Mouse (Mus musculus): ENCODE data around the gene Ctla4. TPM values are rescaled to one million over a fixed set of nuclear protein-coding genes. Genes with fewer than 3 reads are reported as not detected.

The Ctla4 gene
- polyA plus RNA-seq, 1 experiment from 2014 or later, result not detected

GRCm38 (mm10) chr1:60904456-60904978 is 17.7 kb downstream of the Ctla4 start:
- Histone ChIP-seq H3K9ac (ENCODE audit: low read depth, low read length) (no peak overlapping the region), H3K9me3 (ENCODE audit: control insufficient read depth, low read length) (no peaks in the 10 kb centered on the region), H3K4me2 (replicated peaks; ENCODE audit: low read depth, low read length) (no peak overlapping the region), H3K27me3 (ENCODE audit: control insufficient read depth, insufficient read depth, low read length) (no peaks in the 10 kb centered on the region), H3K4me3 (ENCODE audit: low read length) (no peak overlapping the region), H3K36me3 (ENCODE audit: control insufficient read depth, insufficient read depth, low read length) (no peaks in the 10 kb centered on the region), H3K4me1 (ENCODE audit: control insufficient read depth, insufficient read depth, low read length) (no peaks in the 10 kb centered on the region), H3K27ac (ENCODE audit: low read depth, low read length) (no peak overlapping the region)
- WGBS, result 94% methylated on average over 2 of the region's 2 CpGs
- no peak for ATAC-seq (ENCODE audit: low FRiP score, low TSS enrichment)

GRCm38 (mm10) chr1:60907466-60907865 is 20.7 kb downstream of the Ctla4 start:
- Histone ChIP-seq H3K27ac (ENCODE audit: low read depth, low read length) (no peak overlapping the region), H3K36me3 (ENCODE audit: control insufficient read depth, insufficient read depth, low read length) (no peaks in the 10 kb centered on the region), H3K4me3 (ENCODE audit: low read length) (no peak overlapping the region), H3K27me3 (ENCODE audit: control insufficient read depth, insufficient read depth, low read length) (no peaks in the 10 kb centered on the region), H3K4me2 (replicated peaks; ENCODE audit: low read depth, low read length) (no peak overlapping the region), H3K9ac (ENCODE audit: low read depth, low read length) (no peak overlapping the region), H3K9me3 (ENCODE audit: control insufficient read depth, low read length) (no peaks in the 10 kb centered on the region), H3K4me1 (ENCODE audit: control insufficient read depth, insufficient read depth, low read length) (no peaks in the 10 kb centered on the region)
- 92% methylated on average over 3 of the region's 3 CpGs for WGBS
- ATAC-seq (ENCODE audit: low FRiP score, low TSS enrichment), result no peak

GRCm38 (mm10) chr1:60908751-60909161 is 22.0 kb downstream of the Ctla4 start:
- ATAC-seq (ENCODE audit: low FRiP score, low TSS enrichment), result no peak
- H3K27me3 ChIP-seq (ENCODE audit: control insufficient read depth, insufficient read depth, low read length), result no peaks in the 10 kb centered on the region

DNA sequence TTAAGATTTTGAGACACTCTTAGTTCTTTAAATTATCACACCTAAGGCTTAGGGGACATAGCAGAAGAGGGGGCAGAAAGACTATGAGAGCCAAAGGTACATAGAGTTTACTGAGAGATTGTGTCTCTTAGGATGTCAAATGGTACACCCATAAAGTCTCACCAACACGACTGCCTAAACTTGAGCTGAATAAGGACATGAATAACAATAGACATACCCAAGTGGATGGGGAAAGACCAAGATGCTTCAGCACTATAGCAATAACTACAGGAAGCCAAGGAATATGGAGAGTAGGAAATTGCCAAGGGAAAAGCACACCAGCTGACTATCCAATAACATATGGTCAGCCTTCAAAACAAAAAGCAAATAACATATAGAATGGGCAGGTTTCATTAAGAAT is 22.9 kb downstream of the Ctla4 start:
- Histone ChIP-seq H3K27ac (ENCODE audit: low read depth, low read length) (no peak overlapping the region), H3K9me3 (ENCODE audit: control insufficient read depth, low read length) (no peaks in the 10 kb centered on the region), H3K36me3 (ENCODE audit: control insufficient read depth, insufficient read depth, low read length) (no peaks in the 10 kb centered on the region), H3K4me2 (replicated peaks; ENCODE audit: low read depth, low read length) (no peak overlapping the region), H3K27me3 (ENCODE audit: control insufficient read depth, insufficient read depth, low read length) (no peaks in the 10 kb centered on the region), H3K9ac (ENCODE audit: low read depth, low read length) (no peak overlapping the region), H3K4me3 (ENCODE audit: low read length) (no peak overlapping the region), H3K4me1 (ENCODE audit: control insufficient read depth, insufficient read depth, low read length) (no peaks in the 10 kb centered on the region)
- no peak for ATAC-seq (ENCODE audit: low FRiP score, low TSS enrichment)
- 70% methylated on average over 1 of the region's 1 CpGs for WGBS

More at GRCm38 (mm10) chr1:60908751-60909161, 22.0 kb downstream of the Ctla4 start:
- Histone ChIP-seq H3K27ac (ENCODE audit: low read depth, low read length) (no peak overlapping the region), H3K4me2 (replicated peaks; ENCODE audit: low read depth, low read length) (no peak overlapping the region), H3K9ac (ENCODE audit: low read depth, low read length) (no peak overlapping the region), H3K9me3 (ENCODE audit: control insufficient read depth, low read length) (no peaks in the 10 kb centered on the region), H3K4me3 (ENCODE audit: low read length) (no peak overlapping the region), H3K4me1 (ENCODE audit: control insufficient read depth, insufficient read depth, low read length) (no peaks in the 10 kb centered on the region), H3K36me3 (ENCODE audit: control insufficient read depth, insufficient read depth, low read length) (no peaks in the 10 kb centered on the region)
- WGBS, result 87% methylated on average over 9 of the region's 9 CpGs

DNA sequence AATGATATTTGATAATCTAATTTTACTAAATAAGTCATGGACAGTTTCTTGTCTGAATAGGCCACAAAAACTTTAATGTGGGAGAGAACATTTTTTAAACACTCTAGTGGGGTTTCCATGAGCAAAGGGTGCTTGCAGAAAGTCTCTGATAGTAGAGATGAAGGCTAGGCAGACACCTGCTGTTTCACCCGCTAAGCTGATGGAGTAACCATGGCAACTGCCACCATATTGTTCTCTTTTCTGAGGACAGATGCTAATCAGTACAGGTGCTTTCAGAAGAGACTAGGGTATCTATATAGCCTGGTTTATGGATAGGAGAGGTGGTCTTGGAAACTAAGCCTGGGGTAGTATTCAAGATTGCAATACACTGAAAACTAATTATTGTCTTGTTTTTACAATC is 24.0 kb downstream of the Ctla4 start:
- H3K4me1 ChIP-seq (ENCODE audit: control insufficient read depth, insufficient read depth, low read length), result no peaks in the 10 kb centered on the region
- no peaks in the 10 kb centered on the region for H3K9me3 ChIP-seq (ENCODE audit: control insufficient read depth, low read length)
- 65% methylated on average over 1 of the region's 1 CpGs for WGBS
- no peaks in the 10 kb centered on the region for H3K27me3 ChIP-seq (ENCODE audit: control insufficient read depth, insufficient read depth, low read length)
- H3K4me3 ChIP-seq (ENCODE audit: low read length), result no peak overlapping the region
- ATAC-seq (ENCODE audit: low FRiP score, low TSS enrichment), result no peak
- no peaks in the 10 kb centered on the region for H3K36me3 ChIP-seq (ENCODE audit: control insufficient read depth, insufficient read depth, low read length)
- H3K27ac ChIP-seq (ENCODE audit: low read depth, low read length), result no peak overlapping the region
- no peak overlapping the region for H3K4me2 ChIP-seq (replicated peaks; ENCODE audit: low read depth, low read length)
- no peak overlapping the region for H3K9ac ChIP-seq (ENCODE audit: low read depth, low read length)

GRCm38 (mm10) chr1:60911631-60912030 is 24.8 kb downstream of the Ctla4 start:
- H3K36me3 ChIP-seq (ENCODE audit: control insufficient read depth, insufficient read depth, low read length), result no peaks in the 10 kb centered on the region
- H3K4me2 ChIP-seq (replicated peaks; ENCODE audit: low read depth, low read length), result no peak overlapping the region
- H3K9me3 ChIP-seq (ENCODE audit: control insufficient read depth, low read length), result no peaks in the 10 kb centered on the region
- no peak overlapping the region for H3K27ac ChIP-seq (ENCODE audit: low read depth, low read length)
- no peak overlapping the region for H3K9ac ChIP-seq (ENCODE audit: low read depth, low read length)
- ATAC-seq (ENCODE audit: low FRiP score, low TSS enrichment), result no peak
- 84% methylated on average over 3 of the region's 3 CpGs for WGBS
- H3K27me3 ChIP-seq (ENCODE audit: control insufficient read depth, insufficient read depth, low read length), result no peaks in the 10 kb centered on the region
- no peak overlapping the region for H3K4me3 ChIP-seq (ENCODE audit: low read length)
- H3K4me1 ChIP-seq (ENCODE audit: control insufficient read depth, insufficient read depth, low read length), result no peaks in the 10 kb centered on the region

DNA sequence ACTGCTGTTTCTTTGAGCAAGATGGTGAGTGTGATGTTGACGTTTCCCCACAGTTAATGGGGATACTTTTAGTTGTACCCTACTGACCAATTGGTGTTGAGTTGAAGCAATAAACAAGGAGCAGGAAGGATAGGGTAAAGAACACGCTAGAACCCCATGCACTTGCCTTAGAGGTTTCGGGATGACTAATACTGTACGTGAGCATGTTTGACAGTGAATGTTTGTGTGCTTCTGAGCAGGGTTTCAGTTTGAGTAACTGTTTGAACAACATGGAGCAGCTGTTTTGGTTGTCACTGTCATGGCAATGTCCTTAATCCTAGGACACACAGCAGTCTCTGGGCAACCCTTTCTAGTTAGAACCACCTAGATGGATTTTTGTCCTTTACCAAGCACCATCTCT is 26.5 kb downstream of the Ctla4 start:
- ATAC-seq (ENCODE audit: low FRiP score, low TSS enrichment), result no peak
- Histone ChIP-seq H3K27me3 (ENCODE audit: control insufficient read depth, insufficient read depth, low read length) (no peaks in the 10 kb centered on the region), H3K36me3 (ENCODE audit: control insufficient read depth, insufficient read depth, low read length) (no peaks in the 10 kb centered on the region), H3K9me3 (ENCODE audit: control insufficient read depth, low read length) (no peaks in the 10 kb centered on the region), H3K9ac (ENCODE audit: low read depth, low read length) (no peak overlapping the region), H3K27ac (ENCODE audit: low read depth, low read length) (no peak overlapping the region), H3K4me3 (ENCODE audit: low read length) (no peak overlapping the region), H3K4me1 (ENCODE audit: control insufficient read depth, insufficient read depth, low read length) (no peaks in the 10 kb centered on the region), H3K4me2 (replicated peaks; ENCODE audit: low read depth, low read length) (no peak overlapping the region)
- WGBS, result 80% methylated on average over 4 of the region's 4 CpGs

GRCm38 (mm10) chr1:60916281-60916781 is 29.5 kb downstream of the Ctla4 start:
- Histone ChIP-seq H3K27me3 (ENCODE audit: control insufficient read depth, insufficient read depth, low read length) (no peaks in the 10 kb centered on the region), H3K9ac (ENCODE audit: low read depth, low read length) (no peak overlapping the region), H3K36me3 (ENCODE audit: control insufficient read depth, insufficient read depth, low read length) (no peaks in the 10 kb centered on the region), H3K4me2 (replicated peaks; ENCODE audit: low read depth, low read length) (no peak overlapping the region), H3K4me1 (ENCODE audit: control insufficient read depth, insufficient read depth, low read length) (no peaks in the 10 kb centered on the region), H3K27ac (ENCODE audit: low read depth, low read length) (no peak overlapping the region), H3K9me3 (ENCODE audit: control insufficient read depth, low read length) (no peaks in the 10 kb centered on the region), H3K4me3 (ENCODE audit: low read length) (no peak overlapping the region)
- WGBS, result 63% methylated on average over 10 of the region's 10 CpGs
- no peak for ATAC-seq (ENCODE audit: low FRiP score, low TSS enrichment)

GRCm38 (mm10) chr1:60920493-60921355 is 33.9 kb downstream of the Ctla4 start:
- H3K4me3 ChIP-seq (ENCODE audit: low read length), result no peak overlapping the region
- no peak for ATAC-seq (ENCODE audit: low FRiP score, low TSS enrichment)
- no peaks in the 10 kb centered on the region for H3K9me3 ChIP-seq (ENCODE audit: control insufficient read depth, low read length)
- H3K9ac ChIP-seq (ENCODE audit: low read depth, low read length), result no peak overlapping the region
- WGBS, result 75% methylated on average over 24 of the region's 24 CpGs
- H3K4me1 ChIP-seq (ENCODE audit: control insufficient read depth, insufficient read depth, low read length), result no peaks in the 10 kb centered on the region
- no peak overlapping the region for H3K4me2 ChIP-seq (replicated peaks; ENCODE audit: low read depth, low read length)
- no peaks in the 10 kb centered on the region for H3K27me3 ChIP-seq (ENCODE audit: control insufficient read depth, insufficient read depth, low read length)
- H3K36me3 ChIP-seq (ENCODE audit: control insufficient read depth, insufficient read depth, low read length), result no peaks in the 10 kb centered on the region
- H3K27ac ChIP-seq (ENCODE audit: low read depth, low read length), result no peak overlapping the region

Measured in kidney, embryonic 14.5 days (tissue).